Mouse (Mus musculus): ENCODE measurements around the gene Plekhh3. TPM values are rescaled to one million over a fixed set of nuclear protein-coding genes. Genes with fewer than 3 reads are reported as not detected.

Gene Plekhh3
- polyA plus RNA-seq, 1 experiment from 2014 or later: 12.3 TPM

DNA sequence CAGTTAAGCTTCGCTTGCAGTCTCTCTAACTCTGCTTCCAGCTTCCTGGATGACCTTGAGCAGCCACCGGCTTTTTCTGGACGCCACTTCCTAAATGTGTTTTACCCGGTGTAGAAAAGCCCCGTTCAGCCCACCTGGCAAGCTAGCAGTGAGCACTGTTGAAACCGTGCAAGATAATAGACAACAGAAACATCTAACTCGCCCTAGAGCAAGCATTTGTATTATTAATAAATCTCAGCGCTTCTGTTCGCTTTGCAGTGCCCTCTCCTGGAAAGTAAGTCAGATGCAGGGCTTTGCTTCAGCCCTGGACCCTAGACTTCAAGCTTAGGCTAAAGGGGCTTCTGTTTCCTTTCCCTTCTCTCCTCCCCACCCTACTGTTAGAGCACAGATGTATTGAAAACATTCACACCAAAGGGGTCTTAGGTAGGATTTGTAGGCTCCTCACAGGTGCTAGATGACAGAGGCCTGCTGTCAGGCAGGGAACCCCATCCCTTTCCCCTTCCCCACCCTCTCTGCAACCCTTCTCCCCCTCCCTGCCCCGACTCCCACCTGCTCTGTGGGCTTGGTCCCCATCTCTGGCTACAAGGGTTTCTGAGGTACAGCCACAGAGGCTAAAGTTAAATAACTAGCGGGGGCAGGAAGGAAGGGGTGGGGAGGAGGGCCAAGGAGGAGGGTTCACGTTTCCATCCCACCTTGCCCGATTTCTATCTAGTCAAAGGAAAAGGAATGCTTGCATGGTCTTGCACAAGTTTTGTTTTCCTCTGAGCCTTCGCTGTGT, 3.9 kb upstream of the Plekhh3 start, which contains the start of gene Ccr10:
Ccr10 (minus strand) TSS at position 593 of the 778 bp plus-strand sequence.
- no peak for ATAC-seq (ENCODE audit: low FRiP score, low read depth)
- Histone ChIP-seq H3K27ac (replicated peaks) (peak within 1 kb of the TSS; percentile 49), H3K27me3 (peaks cover 81% of the 10 kb centered on the region), H3K36me3 (no peaks in the 10 kb centered on the region), H3K9ac (replicated peaks) (peak within 1 kb of the TSS; percentile 54), H3K4me2 (replicated peaks) (peak within 1 kb of the TSS; percentile 59), H3K4me3 (peak within 1 kb of the TSS; percentile 36), H3K9me3 (no peaks in the 10 kb centered on the region), H3K4me1 (peaks cover 61% of the 10 kb centered on the region)
- WGBS: 23% methylated on average over 14 of the region's 14 CpGs

- no peak for ATAC-seq (ENCODE audit: low FRiP score, low read depth)
These were observed 3.2 kb upstream of the Plekhh3 start for GRCm38 (mm10) chr11:101174389-101174745.

GRCm38 (mm10) chr11:101173631-101174388, 2.7 kb upstream of the Plekhh3 start:
- H3K27me3 ChIP-seq: peaks cover 83% of the 10 kb centered on the region
- ATAC-seq (ENCODE audit: low FRiP score, low read depth): peak; percentile 60

More at GRCm38 (mm10) chr11:101174389-101174745, 3.2 kb upstream of the Plekhh3 start:
- 27% methylated on average over 9 of the region's 9 CpGs for WGBS
- Histone ChIP-seq H3K9ac (replicated peaks) (peak overlapping the region; percentile 54), H3K4me2 (replicated peaks) (peak overlapping the region; percentile 59), H3K4me1 (peaks cover 67% of the 10 kb centered on the region), H3K27ac (replicated peaks) (peak overlapping the region; percentile 49), H3K9me3 (no peaks in the 10 kb centered on the region), H3K36me3 (no peaks in the 10 kb centered on the region), H3K27me3 (peaks cover 83% of the 10 kb centered on the region), H3K4me3 (peak overlapping the region; percentile 36)

GRCm38 (mm10) chr11:101173112-101173511, 2.0 kb upstream of the Plekhh3 start:
- H3K4me2 ChIP-seq (replicated peaks): peak overlapping the region; percentile 59
- no peak overlapping the region; the same call in 1 of the 2 replicates for H3K9ac ChIP-seq (replicated peaks)
- no peaks in the 10 kb centered on the region for H3K36me3 ChIP-seq
- H3K27me3 ChIP-seq: peaks cover 83% of the 10 kb centered on the region
- H3K27ac ChIP-seq (replicated peaks): no peak overlapping the region
- no peak for ATAC-seq (ENCODE audit: low FRiP score, low read depth)
- peaks cover 70% of the 10 kb centered on the region for H3K4me1 ChIP-seq
- H3K4me3 ChIP-seq: no peak overlapping the region
- H3K9me3 ChIP-seq: no peaks in the 10 kb centered on the region
- WGBS: 3% methylated on average over 11 of the region's 11 CpGs

More at GRCm38 (mm10) chr11:101173631-101174388, 2.7 kb upstream of the Plekhh3 start:
- Histone ChIP-seq H3K9ac (replicated peaks) (peak overlapping the region; percentile 54), H3K4me2 (replicated peaks) (peak overlapping the region; percentile 59), H3K9me3 (no peaks in the 10 kb centered on the region), H3K27ac (replicated peaks) (peak overlapping the region; percentile 52), H3K36me3 (no peaks in the 10 kb centered on the region), H3K4me1 (peaks cover 72% of the 10 kb centered on the region), H3K4me3 (peak overlapping the region; percentile 36)
- under 1% methylated on average over 61 of the region's 61 CpGs for WGBS

DNA sequence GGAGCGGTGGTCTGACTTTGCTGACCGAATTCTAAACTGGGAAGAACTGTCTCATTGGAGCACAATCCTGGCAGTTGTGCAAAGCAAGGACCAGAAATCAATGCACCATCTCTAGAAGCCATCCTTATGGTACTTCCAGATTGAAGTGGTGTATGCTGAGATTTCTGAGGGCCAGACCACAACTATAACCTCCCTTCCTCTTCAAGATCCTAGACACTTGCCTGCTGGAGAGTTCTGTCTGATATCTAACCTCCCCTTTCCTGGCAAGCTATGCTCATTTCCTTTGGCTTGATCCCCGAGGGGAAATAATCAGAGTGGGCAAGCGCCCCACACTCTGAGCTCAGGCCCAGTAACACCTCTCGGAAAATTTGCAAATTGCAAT, 1.3 kb upstream of the Plekhh3 start:
- Histone ChIP-seq H3K9ac (replicated peaks) (peak overlapping the region; percentile 50; the same call in 1 of the 2 replicates), H3K4me1 (peaks cover 69% of the 10 kb centered on the region), H3K4me2 (replicated peaks) (peak overlapping the region; percentile 77), H3K9me3 (no peaks in the 10 kb centered on the region), H3K27ac (replicated peaks) (peak overlapping the region; percentile 77), H3K27me3 (peaks cover 83% of the 10 kb centered on the region), H3K36me3 (peaks cover 2% of the 10 kb centered on the region), H3K4me3 (peak overlapping the region; percentile 62)
- ATAC-seq (ENCODE audit: low FRiP score, low read depth): no peak
- 17% methylated on average over 5 of the region's 5 CpGs for WGBS

- H3K4me2 ChIP-seq (replicated peaks): peak overlapping the region; percentile 77
- peak overlapping the region; percentile 62 for H3K4me3 ChIP-seq
- no peaks in the 10 kb centered on the region for H3K9me3 ChIP-seq
- WGBS: under 1% methylated on average over 31 of the region's 31 CpGs
- peak overlapping the region; percentile 77 for H3K27ac ChIP-seq (replicated peaks)
- peaks cover 8% of the 10 kb centered on the region for H3K36me3 ChIP-seq
- H3K4me1 ChIP-seq: peaks cover 64% of the 10 kb centered on the region
- H3K27me3 ChIP-seq: peaks cover 83% of the 10 kb centered on the region
- H3K9ac ChIP-seq (replicated peaks): peak overlapping the region; percentile 50; the same call in 1 of the 2 replicates
- ATAC-seq (ENCODE audit: low FRiP score, low read depth): no peak
These were observed 726 bp upstream of the Plekhh3 start for GRCm38 (mm10) chr11:101171721-101172433.

DNA sequence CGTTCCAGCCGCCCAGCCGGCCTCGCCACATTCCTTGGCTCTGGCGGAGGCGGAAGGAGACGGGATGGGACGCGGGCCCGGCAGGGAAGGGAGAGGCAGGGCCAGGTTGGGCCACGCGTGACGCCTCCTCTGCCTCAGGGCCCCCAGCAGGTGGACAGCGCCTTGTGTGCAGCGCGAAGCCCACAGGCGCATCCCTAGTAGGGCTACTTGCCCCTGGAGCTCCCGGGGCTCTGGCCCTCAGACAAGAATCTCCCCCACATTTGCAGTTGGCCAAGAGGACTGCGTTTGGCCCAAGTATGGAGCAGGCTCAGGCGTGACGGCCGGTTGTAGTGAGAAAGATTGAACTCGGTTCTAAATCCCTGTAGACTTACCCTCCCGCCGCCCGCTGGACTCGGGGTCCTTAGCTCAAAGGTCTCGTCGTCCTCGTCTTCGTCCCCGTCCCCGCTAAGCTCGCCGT, 769 bp downstream of the Plekhh3 start, which contains the start of gene Cntnap1:
Cntnap1 (plus strand) TSS at position 170 of the 457 bp plus-strand sequence.
- Histone ChIP-seq H3K27me3 (peaks cover 83% of the 10 kb centered on the region), H3K9ac (replicated peaks) (peak within 1 kb of the TSS; percentile 70), H3K4me2 (replicated peaks) (peak within 1 kb of the TSS; percentile 77), H3K4me3 (peak within 1 kb of the TSS; percentile 62), H3K27ac (replicated peaks) (peak within 1 kb of the TSS; percentile 64), H3K9me3 (no peaks in the 10 kb centered on the region), H3K36me3 (peaks cover 15% of the 10 kb centered on the region), H3K4me1 (peaks cover 53% of the 10 kb centered on the region)
- ATAC-seq (ENCODE audit: low FRiP score, low read depth): no peak
- 0% methylated on average over 29 of the region's 35 CpGs for WGBS

DNA sequence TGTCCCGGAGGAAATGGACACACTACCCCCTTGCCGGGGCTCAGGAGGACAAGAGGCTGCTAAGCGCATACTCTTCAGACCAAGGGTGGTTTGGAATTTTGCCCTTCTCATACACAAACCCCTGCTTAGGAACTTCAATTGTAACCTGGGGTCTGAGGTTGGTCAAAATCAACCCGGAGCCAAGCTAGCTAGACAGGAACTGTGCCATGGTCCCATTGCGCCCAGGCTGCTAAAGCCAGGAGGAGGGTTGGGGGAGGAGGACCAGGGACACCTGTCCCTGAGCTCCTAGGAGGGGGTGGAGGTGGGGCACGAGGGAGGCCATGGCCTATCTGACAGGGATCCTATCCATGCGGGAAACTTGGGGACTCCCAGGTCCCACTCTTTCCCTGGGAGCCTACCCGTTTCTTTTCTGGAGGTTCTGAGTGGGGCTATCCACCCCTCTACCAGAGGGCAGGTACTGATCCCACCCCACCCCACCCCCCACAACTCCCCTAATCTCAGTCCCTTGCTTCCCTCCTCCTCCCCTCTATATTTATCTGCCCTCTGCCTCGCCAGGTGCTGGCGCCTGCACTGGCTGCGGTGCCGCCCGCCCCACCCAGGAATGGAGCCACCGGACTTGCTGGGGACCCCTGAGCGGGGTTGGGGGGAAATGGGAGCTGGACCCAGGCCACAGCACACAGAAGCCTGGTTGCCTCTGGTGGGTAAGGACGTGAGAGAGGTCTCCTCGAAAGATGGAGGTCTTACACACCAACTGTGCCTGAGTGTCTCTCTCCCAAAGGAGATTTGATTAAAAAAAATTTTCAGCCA, 1.6 kb downstream of the Plekhh3 start:
- peak overlapping the region; percentile 62 for H3K4me3 ChIP-seq
- no peaks in the 10 kb centered on the region for H3K9me3 ChIP-seq
- WGBS: 12% methylated on average over 17 of the region's 17 CpGs
- peaks cover 83% of the 10 kb centered on the region for H3K27me3 ChIP-seq
- peak overlapping the region; percentile 70; the same call in 1 of the 2 replicates for H3K9ac ChIP-seq (replicated peaks)
- peak overlapping the region; percentile 77 for H3K4me2 ChIP-seq (replicated peaks)
- peaks cover 51% of the 10 kb centered on the region for H3K4me1 ChIP-seq
- H3K36me3 ChIP-seq: peaks cover 15% of the 10 kb centered on the region
- H3K27ac ChIP-seq (replicated peaks): no peak overlapping the region
- no peak for ATAC-seq (ENCODE audit: low FRiP score, low read depth)

- no peak overlapping the region for H3K27ac ChIP-seq (replicated peaks)
- peaks cover 15% of the 10 kb centered on the region for H3K36me3 ChIP-seq
- no peaks in the 10 kb centered on the region for H3K9me3 ChIP-seq
- 76% methylated on average over 18 of the region's 18 CpGs for WGBS
- no peak overlapping the region for H3K4me3 ChIP-seq
- ATAC-seq (ENCODE audit: low FRiP score, low read depth): no peak
- H3K4me1 ChIP-seq: peaks cover 47% of the 10 kb centered on the region
- no peak overlapping the region for H3K9ac ChIP-seq (replicated peaks)
- H3K4me2 ChIP-seq (replicated peaks): 0 out of 2 replicates have a peak overlapping the region, but pooled peaks have one; percentile 77
- H3K27me3 ChIP-seq: peaks cover 83% of the 10 kb centered on the region
These were observed 2.7 kb downstream of the Plekhh3 start for GRCm38 (mm10) chr11:101168301-101168980.

DNA sequence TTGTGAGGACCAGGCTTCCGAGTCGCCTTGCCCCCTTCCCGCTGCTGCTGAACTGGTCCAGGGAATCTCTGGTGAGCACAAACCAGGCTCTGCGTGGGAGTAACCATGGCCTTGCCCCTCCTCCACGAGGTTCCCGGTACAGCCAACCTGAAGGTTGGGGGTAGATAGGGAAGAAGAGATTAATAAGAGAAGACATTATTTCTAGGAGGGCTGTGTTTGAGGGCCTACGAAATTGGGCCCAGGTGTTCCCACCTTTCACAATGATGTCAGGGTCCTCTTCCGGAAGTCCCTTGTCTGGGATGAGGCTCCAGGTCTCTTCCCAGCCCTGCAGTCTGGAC, 3.2 kb downstream of the Plekhh3 start:
- no peak overlapping the region for H3K4me2 ChIP-seq (replicated peaks)
- WGBS: 42% methylated on average over 8 of the region's 8 CpGs
- H3K4me1 ChIP-seq: peaks cover 42% of the 10 kb centered on the region
- no peak overlapping the region for H3K27ac ChIP-seq (replicated peaks)
- no peak overlapping the region for H3K4me3 ChIP-seq
- peaks cover 83% of the 10 kb centered on the region for H3K27me3 ChIP-seq
- peaks cover 16% of the 10 kb centered on the region for H3K36me3 ChIP-seq
- no peak for ATAC-seq (ENCODE audit: low FRiP score, low read depth)
- no peaks in the 10 kb centered on the region for H3K9me3 ChIP-seq
- H3K9ac ChIP-seq (replicated peaks): no peak overlapping the region

All from midbrain, embryonic 12.5 days (tissue).